Mouse (Mus musculus) left cerebral cortex, adult 18-20 months (tissue): ENCODE measurements around the gene Prkn. TPM values are rescaled to one million over a fixed set of nuclear protein-coding genes. Genes with fewer than 3 reads are reported as not detected.

Experiments
- DNase-seq, 2 experiments: peaks; one replicate each; pipeline ENCODE4 v3.0.0; 2021 to 2022; ENCODE audit warnings: low spot score in 2 of 2, mixed read lengths in 1 of 2
- total RNA-seq, 2 experiments: library from RNA; stranded (reverse); gene quantifications; 2 replicates each; pipeline ENCODE4 v1.2.3; 2021

Prkn gene
- total RNA-seq, 2 experiments from 2014 or later: 16.1 TPM

DNA sequence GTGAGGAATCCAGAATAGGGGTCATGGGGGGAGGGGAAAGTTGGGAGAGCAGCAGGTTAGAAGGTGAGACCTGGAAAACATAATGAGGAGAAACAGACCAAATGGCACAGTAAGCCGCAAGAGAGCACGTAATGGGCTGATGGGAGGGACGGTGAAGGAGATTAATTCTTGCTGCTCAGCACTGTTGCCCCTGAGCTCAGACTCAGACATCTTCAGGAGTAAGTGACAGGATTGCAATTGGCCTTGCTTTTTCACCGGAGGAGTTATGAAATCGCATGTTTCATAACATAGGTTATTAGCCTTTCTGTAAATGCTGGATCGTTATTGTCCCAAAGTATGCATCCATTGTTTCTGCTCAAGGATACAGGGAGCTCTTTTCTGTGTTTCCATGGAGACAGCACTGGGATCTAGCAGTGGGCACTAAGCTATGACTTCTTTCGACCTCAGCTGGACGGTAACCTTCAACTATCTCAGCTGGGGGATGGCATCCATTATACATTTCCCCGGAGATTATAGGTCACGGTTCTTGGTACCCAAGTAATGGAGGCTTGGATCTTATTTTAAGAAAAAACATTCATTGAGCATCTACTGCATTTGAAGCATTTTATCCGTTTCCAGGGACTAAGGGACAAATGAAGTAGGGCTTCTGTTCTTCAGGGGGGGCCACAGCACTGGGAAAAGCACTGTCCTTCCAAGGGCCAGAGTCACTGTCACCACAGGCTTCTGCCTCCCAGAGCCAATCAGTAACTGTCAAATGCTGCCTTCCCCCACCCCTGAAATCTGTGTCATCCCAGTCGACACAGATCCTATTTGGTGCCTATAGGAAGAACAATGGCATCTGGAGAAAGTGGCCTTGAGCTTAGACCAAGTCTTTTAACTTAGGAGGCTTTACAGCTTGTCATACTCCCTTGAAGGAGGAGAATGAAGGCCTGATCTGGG, 890.7 kb downstream of the Prkn start:
- no peak for DNase-seq

GRCm38 (mm10) chr17:11735158-11735877, 895.1 kb downstream of the Prkn start:
- no peak for DNase-seq

DNA sequence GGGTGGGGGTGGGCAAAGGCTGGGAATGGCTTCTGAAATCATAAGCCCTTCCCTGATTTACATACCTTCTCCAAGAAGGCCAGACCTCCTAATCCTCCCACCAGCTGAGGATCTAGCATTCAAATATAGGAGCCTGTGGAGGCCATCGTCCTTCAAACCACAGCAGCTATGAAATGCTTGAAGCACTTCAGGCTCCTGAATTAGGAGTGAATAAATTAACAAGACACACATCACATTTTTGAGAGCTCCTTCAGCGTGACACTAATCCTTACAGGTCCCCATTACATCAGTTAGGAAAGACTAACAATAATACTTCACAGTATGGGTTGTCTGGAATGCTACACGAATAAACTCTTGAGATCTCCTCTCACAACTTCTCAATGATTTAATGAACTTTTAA, 896.3 kb downstream of the Prkn start:
- DNase-seq: no peak

DNA sequence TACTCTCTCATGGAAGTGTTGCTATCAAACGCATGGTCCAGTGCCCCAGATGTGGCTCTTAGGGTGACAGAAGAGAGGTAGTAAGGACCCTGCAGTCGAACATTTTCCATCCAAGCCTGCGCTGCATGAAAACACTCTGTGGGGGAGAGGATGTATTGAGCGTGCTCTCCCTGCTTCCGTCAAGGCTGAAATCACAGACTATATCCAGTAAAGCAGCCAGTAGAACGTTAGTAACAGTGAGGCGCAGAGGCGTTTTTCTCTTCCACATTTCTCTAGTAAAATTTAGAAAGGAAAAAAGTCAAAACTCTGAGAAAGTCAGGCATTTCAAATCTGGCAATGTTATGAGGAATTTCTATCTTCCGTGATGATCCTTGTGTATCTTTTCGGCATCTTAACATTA, 897.7 kb downstream of the Prkn start:
- DNase-seq: no peak

DNA sequence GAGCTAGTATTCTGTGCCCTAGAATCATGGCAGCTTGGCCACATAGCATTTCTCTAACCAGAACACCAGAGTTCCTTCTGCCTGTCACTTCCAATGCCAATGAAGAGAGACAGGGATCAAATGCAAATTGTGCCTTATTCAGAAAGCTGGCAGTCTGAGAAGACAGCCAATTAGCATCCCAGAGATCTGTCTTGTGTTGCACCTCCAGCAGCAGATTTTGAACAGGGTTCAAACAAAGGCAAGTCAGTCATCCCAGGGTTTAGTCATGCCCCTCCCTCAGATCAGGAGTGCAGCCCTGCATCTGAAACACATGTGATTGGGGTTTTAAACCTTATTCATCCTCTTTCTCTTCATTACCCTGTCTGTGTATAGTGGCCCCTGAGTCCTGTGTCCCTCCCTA, 900.5 kb downstream of the Prkn start:
- no peak for DNase-seq

GRCm38 (mm10) chr17:11741161-11741560, 901.0 kb downstream of the Prkn start:
- DNase-seq: no peak

- no peak for DNase-seq
Observed at GRCm38 (mm10) chr17:11751251-11751650, 911.1 kb downstream of the Prkn start.

DNA sequence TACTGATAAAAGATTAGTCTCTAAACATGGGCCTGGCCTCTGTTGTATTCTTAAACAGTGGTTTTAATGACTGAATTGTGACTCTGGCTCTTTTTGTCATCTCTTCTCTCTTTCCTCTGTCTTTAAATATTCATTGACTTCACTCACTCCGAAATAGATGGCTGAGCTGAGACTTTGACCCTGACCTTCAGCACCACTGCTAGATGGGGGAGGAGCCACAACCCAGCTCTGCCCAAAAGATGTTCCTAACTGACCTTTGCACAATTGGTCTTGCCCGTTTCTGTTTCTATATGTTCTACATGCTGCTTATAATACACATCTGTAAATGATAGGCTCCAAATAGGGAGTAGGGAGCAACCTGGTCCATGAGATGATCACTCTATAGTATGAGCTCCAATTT, 912.5 kb downstream of the Prkn start:
- no peak for DNase-seq

GRCm38 (mm10) chr17:11765117-11765516, 924.9 kb downstream of the Prkn start:
- no peak for DNase-seq

DNA sequence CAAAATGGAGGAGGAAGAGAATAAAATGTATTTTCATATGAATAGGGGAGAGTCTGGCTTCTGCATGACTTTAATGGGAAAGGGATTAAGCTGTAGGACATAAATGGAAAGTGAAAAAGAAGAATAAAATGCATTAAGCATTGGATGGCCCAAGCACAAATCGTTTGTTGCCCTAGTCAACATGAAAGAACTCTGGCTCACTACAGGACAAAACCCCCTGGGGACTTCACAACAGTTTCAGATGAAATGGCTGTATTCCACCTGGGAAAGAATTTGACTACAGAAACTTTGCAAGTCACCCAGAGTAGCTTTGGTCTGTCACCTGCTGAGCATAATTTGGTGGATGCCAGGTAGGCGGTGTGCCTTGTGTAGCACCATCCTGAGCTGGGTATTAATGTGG, 925.4 kb downstream of the Prkn start:
- no peak for DNase-seq

- DNase-seq: no peak
Observed at GRCm38 (mm10) chr17:11767301-11767700, 927.1 kb downstream of the Prkn start.

DNA sequence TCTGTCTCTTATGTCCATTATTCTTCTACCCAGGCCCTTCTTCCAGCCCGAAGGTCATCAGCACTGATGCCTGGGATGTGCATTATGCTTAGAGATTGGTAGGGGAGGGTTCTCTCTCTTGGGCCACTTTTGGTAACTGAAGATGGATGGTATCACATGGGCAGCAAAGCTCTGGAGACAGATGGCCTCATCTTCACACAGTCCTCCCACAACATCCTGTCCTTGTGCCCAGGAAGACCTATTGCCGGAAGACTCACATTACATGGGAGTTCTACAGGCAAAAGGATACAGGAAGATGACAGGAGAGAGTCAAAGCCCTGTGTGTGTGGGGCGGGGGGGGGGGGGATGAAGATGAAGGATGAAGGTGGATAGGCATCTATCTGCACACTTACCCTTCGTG, 928.2 kb downstream of the Prkn start:
- peak in 1 of 2 experiments; percentile 16 for DNase-seq

DNA sequence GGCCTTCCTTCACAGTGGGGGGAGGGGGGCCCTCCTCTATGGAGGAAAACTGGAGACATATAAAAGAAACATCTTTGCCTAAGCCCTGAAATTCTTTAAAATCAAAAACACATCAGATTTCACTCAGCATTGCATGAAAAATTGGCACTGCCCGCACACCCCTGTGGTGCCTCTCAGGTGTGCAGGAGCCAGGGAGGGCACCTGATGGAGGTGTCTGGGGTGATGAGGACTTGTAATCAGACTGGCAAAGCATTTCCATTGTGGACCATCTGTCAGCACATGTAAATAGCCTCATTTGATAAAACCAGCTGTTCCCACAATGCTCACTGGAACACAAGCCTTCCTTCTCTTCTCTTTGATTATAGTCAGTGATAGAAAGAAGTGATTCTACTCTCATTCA, 928.8 kb downstream of the Prkn start:
- DNase-seq: no peak

DNA sequence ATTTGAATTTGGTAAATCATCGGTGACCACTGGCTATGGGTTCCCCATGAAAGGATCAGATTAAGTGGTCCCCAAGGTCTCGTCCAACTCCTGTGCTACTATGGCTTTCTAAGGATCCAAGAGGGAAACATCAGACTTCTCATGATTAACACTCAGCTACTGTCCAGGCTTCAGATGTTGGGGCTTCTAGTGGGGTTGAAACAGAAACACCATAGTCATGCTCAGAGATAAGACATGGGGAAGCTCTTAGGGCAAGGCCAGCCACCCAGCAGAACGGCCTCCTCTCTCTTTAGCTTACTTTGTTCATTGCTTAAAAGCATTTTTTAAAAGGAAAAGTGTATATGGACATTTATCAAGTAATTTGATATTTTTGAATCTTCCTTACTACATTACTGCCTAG, 929.3 kb downstream of the Prkn start:
- no peak for DNase-seq

GRCm38 (mm10) chr17:11779547-11779946, 939.4 kb downstream of the Prkn start:
- DNase-seq: peak; percentile 24 to 34

GRCm38 (mm10) chr17:11780005-11780404, 939.8 kb downstream of the Prkn start:
- no peak for DNase-seq

DNA sequence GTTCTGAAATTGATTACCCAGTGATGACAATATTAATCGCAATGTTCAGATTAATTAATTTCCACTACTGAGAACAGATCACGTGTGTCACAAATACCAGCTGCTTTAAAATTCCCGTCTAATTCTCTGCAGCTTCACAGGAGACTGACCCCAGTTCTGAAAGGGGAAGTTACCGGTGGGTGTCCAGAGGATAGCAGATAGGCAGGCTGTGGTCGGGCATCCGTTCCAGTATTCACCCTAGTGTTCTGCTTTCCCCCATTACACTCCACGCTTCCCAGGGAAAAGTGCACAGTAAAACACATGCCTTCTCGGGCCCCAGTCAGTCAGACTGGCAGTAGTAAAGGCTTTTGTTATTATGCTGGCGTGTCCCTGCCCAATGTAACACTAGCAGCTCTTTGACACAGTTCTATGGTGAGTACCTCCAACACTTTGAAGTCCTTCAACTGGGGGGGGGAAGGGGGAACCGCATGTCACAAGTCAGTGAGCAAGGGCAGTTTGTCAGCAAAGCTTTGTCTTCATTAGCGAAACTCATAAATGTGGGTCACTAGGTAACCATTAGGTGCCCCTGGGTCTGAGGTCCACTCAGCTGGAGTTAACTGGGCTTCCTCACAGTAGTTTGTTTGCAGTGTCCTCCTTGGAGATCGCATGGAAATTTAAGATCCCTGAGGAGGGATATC, 940.8 kb downstream of the Prkn start:
- DNase-seq: no peak

DNA sequence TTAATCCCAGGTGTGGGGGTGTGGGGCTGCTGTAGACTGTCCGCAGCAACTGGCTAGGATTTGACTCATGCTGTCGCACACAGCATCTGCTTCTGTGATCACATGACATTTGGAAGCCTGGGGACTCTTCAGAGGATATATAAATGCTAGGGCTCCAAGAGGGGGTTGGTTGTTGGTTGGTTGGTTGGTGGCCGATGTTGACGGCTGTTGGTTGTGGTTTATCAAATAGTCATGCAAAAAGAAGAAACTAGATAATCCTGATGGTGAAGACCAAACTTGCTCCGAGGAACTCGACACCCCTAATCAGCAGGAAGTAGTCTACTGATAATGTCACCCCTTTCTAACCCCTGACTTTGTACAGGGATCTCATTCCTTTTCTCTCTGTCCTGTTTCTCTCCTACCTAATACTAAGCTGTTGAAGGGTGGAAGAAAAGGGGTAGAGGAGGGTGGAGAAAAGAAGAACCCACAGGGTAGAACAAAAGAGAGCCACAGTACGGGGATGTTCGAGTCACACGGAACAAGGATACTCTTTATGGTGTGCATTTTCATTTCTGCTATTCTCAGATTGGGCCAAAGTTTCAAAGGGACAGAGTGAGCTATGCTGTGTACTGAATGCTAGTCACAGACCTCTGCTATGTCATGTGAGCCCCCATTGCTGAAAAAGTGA, 948.2 kb downstream of the Prkn start:
- no peak for DNase-seq

DNA sequence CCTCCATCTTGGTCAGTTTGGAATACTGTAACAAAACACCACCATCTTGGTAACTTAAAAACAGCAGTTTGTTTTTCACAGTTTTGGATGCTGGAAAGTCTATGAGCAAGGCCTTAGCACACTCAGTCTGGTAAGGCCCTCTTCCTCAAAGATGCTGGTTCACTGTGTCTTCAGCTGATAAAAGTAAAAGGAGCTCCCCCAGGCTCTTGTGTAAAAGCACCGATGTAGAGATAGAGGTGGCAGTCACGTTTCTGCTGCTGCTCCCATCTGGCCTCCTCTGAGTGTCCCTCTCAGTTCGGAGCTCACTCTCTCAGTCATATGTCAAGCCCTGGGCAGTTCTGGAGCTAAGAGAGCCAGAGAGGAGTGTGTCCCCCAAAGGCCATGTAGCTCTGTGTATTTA, 955.8 kb downstream of the Prkn start:
- DNase-seq: no peak

- DNase-seq: no peak
Observed at GRCm38 (mm10) chr17:11801226-11801625, 961.0 kb downstream of the Prkn start.

DNA sequence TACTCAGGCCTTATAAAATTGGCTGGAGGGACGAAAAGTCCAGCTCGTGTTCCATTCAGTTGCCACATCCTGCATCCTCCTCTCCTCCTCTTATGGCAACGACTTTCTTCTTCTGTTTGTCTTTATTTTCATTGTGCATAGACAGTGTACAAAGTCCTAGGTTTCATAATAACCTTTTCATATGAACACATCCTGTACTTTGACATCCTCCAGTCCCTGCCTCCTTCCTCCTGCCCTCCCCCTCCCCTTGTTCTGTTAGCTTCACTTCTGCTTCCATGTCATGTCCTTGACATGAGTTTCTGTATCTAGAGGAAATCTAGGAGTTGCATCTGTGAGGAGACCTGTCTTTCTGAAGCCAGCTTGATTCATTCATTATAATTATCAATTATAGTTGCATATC, 967.1 kb downstream of the Prkn start:
- DNase-seq: no peak
